Mouse (Mus musculus): ENCODE measurements around the gene Arrdc2.
"Not testable (repeated sequence)": the region's sequence is repeated elsewhere in the genome, so short reads cannot be mapped to it uniquely, and the experiment has no call there.

Gene Arrdc2

GRCm38 (mm10) chr8:70838654-70839407 lies 689 bp downstream of the Arrdc2 start:
- no peak for DNase-seq (ENCODE audit: low read depth)

- DNase-seq (ENCODE audit: low read depth): no peak
Observed at GRCm38 (mm10) chr8:70836666-70837065, 2.9 kb downstream of the Arrdc2 start.

GRCm38 (mm10) chr8:70834071-70834470 lies 5.4 kb downstream of the Arrdc2 start:
- DNase-seq (ENCODE audit: low read depth): no peak

GRCm38 (mm10) chr8:70833520-70833919 lies 6.0 kb downstream of the Arrdc2 start:
- DNase-seq (ENCODE audit: low read depth): no peak

- DNase-seq (ENCODE audit: low read depth): peak; percentile 72
Observed at GRCm38 (mm10) chr8:70833018-70833482, 6.5 kb downstream of the Arrdc2 start.

- DNase-seq (ENCODE audit: low read depth): no peak
Observed at GRCm38 (mm10) chr8:70832371-70832770, 7.1 kb downstream of the Arrdc2 start.

- no peak for DNase-seq (ENCODE audit: low read depth)
Observed at GRCm38 (mm10) chr8:70831517-70831916, 8.0 kb downstream of the Arrdc2 start.

GRCm38 (mm10) chr8:70827796-70828195 lies 11.7 kb downstream of the Arrdc2 start:
- no peak for DNase-seq (ENCODE audit: low read depth)

- no peak for DNase-seq (ENCODE audit: low read depth)
Observed at GRCm38 (mm10) chr8:70827010-70827409, 12.5 kb downstream of the Arrdc2 start.

GRCm38 (mm10) chr8:70825816-70826215 lies 13.7 kb downstream of the Arrdc2 start:
- no peak for DNase-seq (ENCODE audit: low read depth)

- no peak for DNase-seq (ENCODE audit: low read depth)
Observed at GRCm38 (mm10) chr8:70823802-70824201, 15.7 kb downstream of the Arrdc2 start.

GRCm38 (mm10) chr8:70822594-70822993 lies 16.9 kb downstream of the Arrdc2 start:
- not testable (repeated sequence) for DNase-seq (ENCODE audit: low read depth)

- DNase-seq (ENCODE audit: low read depth): no peak
Observed at GRCm38 (mm10) chr8:70821992-70822391, 17.5 kb downstream of the Arrdc2 start.

GRCm38 (mm10) chr8:70821399-70821962 lies 18.0 kb downstream of the Arrdc2 start:
- peak; percentile 85 for DNase-seq (ENCODE audit: low read depth)

GRCm38 (mm10) chr8:70820101-70820935 lies 19.2 kb downstream of the Arrdc2 start:
- DNase-seq (ENCODE audit: low read depth): no peak

- no peak for DNase-seq (ENCODE audit: low read depth)
Observed at GRCm38 (mm10) chr8:70816679-70817078, 22.8 kb downstream of the Arrdc2 start.

- DNase-seq (ENCODE audit: low read depth): no peak
Observed at GRCm38 (mm10) chr8:70812885-70813284, 26.6 kb downstream of the Arrdc2 start.

GRCm38 (mm10) chr8:70812055-70812454 lies 27.5 kb downstream of the Arrdc2 start:
- no peak for DNase-seq (ENCODE audit: low read depth)

- DNase-seq (ENCODE audit: low read depth): peak; percentile 63
Observed at GRCm38 (mm10) chr8:70810962-70811680, 28.4 kb downstream of the Arrdc2 start.

GRCm38 (mm10) chr8:70808955-70809701 lies 30.4 kb downstream of the Arrdc2 start:
- peak; percentile 39 for DNase-seq (ENCODE audit: low read depth)

- peak; percentile 57 for DNase-seq (ENCODE audit: low read depth)
Observed at GRCm38 (mm10) chr8:70808239-70808638, 31.3 kb downstream of the Arrdc2 start, which contains the start of gene Il12rb1. TSS of gene Il12rb1 (plus strand) at chr8:70808449.
